Mouse (Mus musculus) midbrain, embryonic 12.5 days (tissue): ENCODE data around the gene Prss57. TPM values are rescaled to one million over a fixed set of nuclear protein-coding genes. Genes with fewer than 3 reads are reported as not detected.

Experiments used
- ATAC-seq: fragments of 200-750 bp; cut with Nextera tagmentation; 2 replicates; pipeline ENCODE4 v1.8.0; 2017; ENCODE audit warnings: low read depth, moderate TSS enrichment, moderate library complexity; ENCODE audit not compliant: low FRiP score
- H3K27ac ChIP-seq: fragments of 300-500 bp; sonication (generic); replicated peaks from 2 replicates; pipeline ENCODE4 v1.5.1; 2016; ENCODE audit warnings: mild to moderate bottlenecking
- H3K27me3 ChIP-seq: fragments of 300-500 bp; sonication (generic); 2 replicates; pipeline ENCODE4 v1.6.1; 2016; ENCODE audit warnings: mild to moderate bottlenecking
- H3K36me3 ChIP-seq: fragments of 300-500 bp; sonication (generic); 2 replicates; pipeline ENCODE4 v1.6.1; 2016
- H3K4me1 ChIP-seq: fragments of 300-500 bp; sonication (generic); 2 replicates; pipeline ENCODE4 v1.6.1; 2016
- H3K4me2 ChIP-seq: fragments of 300-500 bp; sonication (generic); replicated peaks from 2 replicates; pipeline ENCODE4 v1.6.1; 2016; ENCODE audit warnings: mild to moderate bottlenecking, moderate library complexity
- H3K4me3 ChIP-seq: fragments of 300-500 bp; sonication (generic); 2 replicates; pipeline ENCODE4 v1.5.1; 2016; ENCODE audit warnings: mild to moderate bottlenecking
- H3K9ac ChIP-seq: fragments of 300-500 bp; sonication (generic); replicated peaks from 2 replicates; pipeline ENCODE4 v1.6.1; 2016; ENCODE audit warnings: mild to moderate bottlenecking, moderate library complexity
- H3K9me3 ChIP-seq: fragments of 300-500 bp; sonication (generic); 2 replicates; pipeline ENCODE4 v1.6.1; 2016; ENCODE audit warnings: mild to moderate bottlenecking
- WGBS: fragments of 180-500 bp; shearing (Covaris S2); methylation state at CpG from one replicate; pipeline ENCODE4 v1.1.7; 2016; 5-methylcytosine and 5-hydroxymethylcytosine counted together
- polyA plus RNA-seq: library from polyadenylated mRNA; unstranded; fragments of >200 nt; fragmentation: Nextera tagmentation; extraction: Ambion mirVana; gene quantifications from 2 replicates; pipeline ENCODE4 v1.2.1, GENCODE M21; 2016

Gene Prss57
- polyA plus RNA-seq, 1 experiment from 2014 or later, result 0.27 TPM

DNA sequence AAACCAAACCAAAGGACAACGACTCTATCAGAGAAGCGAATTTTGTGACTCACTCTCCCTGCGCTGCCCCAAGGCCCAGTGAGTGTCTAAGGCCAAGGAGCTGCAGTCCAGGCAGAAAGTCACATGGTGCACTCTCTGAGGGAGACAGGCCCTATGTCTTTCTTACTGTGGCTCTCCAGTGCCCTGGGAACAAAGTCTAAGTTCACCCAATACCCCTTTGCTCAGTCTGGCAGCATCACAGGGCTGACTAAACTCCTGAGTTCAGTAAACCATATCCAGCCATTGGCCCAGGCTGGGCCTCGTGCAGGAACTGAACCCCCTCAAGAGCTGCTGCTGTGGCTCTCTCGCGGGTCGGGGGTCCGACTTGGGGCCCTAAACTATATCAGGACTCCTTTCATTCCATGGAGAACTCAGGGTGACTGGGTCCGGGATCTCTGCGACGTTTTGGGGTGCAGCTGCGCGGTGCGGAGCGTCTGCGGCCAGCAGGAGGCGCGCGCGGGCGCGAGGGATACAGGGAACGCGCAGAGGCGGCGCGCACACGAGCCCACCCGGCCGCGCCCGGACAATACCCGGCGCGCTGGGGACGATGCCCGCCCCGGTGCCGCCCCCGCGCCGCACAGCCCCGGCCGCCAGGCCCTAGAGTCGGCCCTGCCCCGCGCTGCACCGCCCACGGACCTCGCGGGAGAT lies 2.4 kb upstream of the Prss57 start, which contains the start of gene Palm:
TSS of gene Palm (plus strand) at position 522 of the 687 bp plus-strand sequence.
- Histone ChIP-seq H3K9me3 (no peaks in the 10 kb centered on the region), H3K27me3 (no peaks in the 10 kb centered on the region), H3K27ac (peak within 1 kb of the TSS; percentile 87), H3K9ac (peak within 1 kb of the TSS; percentile 94), H3K4me3 (peak within 1 kb of the TSS; percentile 82), H3K36me3 (no peaks in the 10 kb centered on the region; the same call in 1 of the 2 replicates), H3K4me2 (peak within 1 kb of the TSS; percentile 68), H3K4me1 (peaks cover 34% of the 10 kb centered on the region)
- peak; percentile 61 for ATAC-seq
- 5% methylated on average over 48 of the region's 51 CpGs for WGBS

GRCm38 (mm10) chr10:79792339-79793040 lies 1.7 kb upstream of the Prss57 start:
- Histone ChIP-seq H3K4me3 (no peak overlapping the region), H3K9ac (no peak overlapping the region), H3K4me2 (no peak overlapping the region)

GRCm38 (mm10) chr10:79789581-79789980 lies 1.2 kb downstream of the Prss57 start:
- H3K9ac ChIP-seq, result no peak overlapping the region
- ATAC-seq, result no peak
- H3K4me3 ChIP-seq, result no peak overlapping the region
- peaks cover 9% of the 10 kb centered on the region for H3K4me1 ChIP-seq
- H3K4me2 ChIP-seq, result no peak overlapping the region
- no peaks in the 10 kb centered on the region for H3K9me3 ChIP-seq
- no peak overlapping the region for H3K27ac ChIP-seq
- 63% methylated on average over 2 of the region's 2 CpGs for WGBS
- H3K27me3 ChIP-seq, result peaks cover 7% of the 10 kb centered on the region
- no peaks in the 10 kb centered on the region for H3K36me3 ChIP-seq

More at GRCm38 (mm10) chr10:79792339-79793040, 1.7 kb upstream of the Prss57 start:
- H3K4me1 ChIP-seq, result peaks cover 27% of the 10 kb centered on the region
- WGBS, result 83% methylated on average over 5 of the region's 5 CpGs
- H3K36me3 ChIP-seq, result no peaks in the 10 kb centered on the region; the same call in 1 of the 2 replicates
- no peaks in the 10 kb centered on the region for H3K27me3 ChIP-seq
- ATAC-seq, result no peak
- no peak overlapping the region for H3K27ac ChIP-seq
- no peaks in the 10 kb centered on the region for H3K9me3 ChIP-seq

- H3K4me1 ChIP-seq, result 0 out of 2 replicates have a peak, but pooled peaks cover 4% of the 10 kb centered on the region
- WGBS, result 35% methylated on average over 7 of the region's 7 CpGs
- H3K9me3 ChIP-seq, result no peaks in the 10 kb centered on the region
- H3K9ac ChIP-seq, result no peak overlapping the region
- no peak for ATAC-seq
- H3K36me3 ChIP-seq, result no peaks in the 10 kb centered on the region
- H3K27ac ChIP-seq, result no peak overlapping the region
- no peak overlapping the region for H3K4me3 ChIP-seq
- no peak overlapping the region for H3K4me2 ChIP-seq
- H3K27me3 ChIP-seq, result peaks cover 13% of the 10 kb centered on the region
Measured at GRCm38 (mm10) chr10:79788386-79789158, 2.2 kb downstream of the Prss57 start.

GRCm38 (mm10) chr10:79783920-79784800 lies 6.6 kb downstream of the Prss57 start:
- Histone ChIP-seq H3K4me2 (no peak overlapping the region), H3K9ac (no peak overlapping the region), H3K9me3 (no peaks in the 10 kb centered on the region), H3K4me3 (no peak overlapping the region), H3K27me3 (peaks cover 56% of the 10 kb centered on the region), H3K4me1 (peaks cover 17% of the 10 kb centered on the region), H3K36me3 (no peaks in the 10 kb centered on the region), H3K27ac (no peak overlapping the region)
- ATAC-seq, result no peak
- WGBS, result 38% methylated on average over 27 of the region's 27 CpGs

- Histone ChIP-seq H3K4me1 (peaks cover 24% of the 10 kb centered on the region), H3K36me3 (no peaks in the 10 kb centered on the region), H3K4me2 (no peak overlapping the region), H3K9me3 (no peaks in the 10 kb centered on the region), H3K9ac (no peak overlapping the region), H3K27ac (no peak overlapping the region), H3K4me3 (no peak overlapping the region), H3K27me3 (peaks cover 67% of the 10 kb centered on the region)
- no peak for ATAC-seq
- 65% methylated on average over 7 of the region's 7 CpGs for WGBS
Measured at GRCm38 (mm10) chr10:79783050-79783449, 7.7 kb downstream of the Prss57 start.

DNA sequence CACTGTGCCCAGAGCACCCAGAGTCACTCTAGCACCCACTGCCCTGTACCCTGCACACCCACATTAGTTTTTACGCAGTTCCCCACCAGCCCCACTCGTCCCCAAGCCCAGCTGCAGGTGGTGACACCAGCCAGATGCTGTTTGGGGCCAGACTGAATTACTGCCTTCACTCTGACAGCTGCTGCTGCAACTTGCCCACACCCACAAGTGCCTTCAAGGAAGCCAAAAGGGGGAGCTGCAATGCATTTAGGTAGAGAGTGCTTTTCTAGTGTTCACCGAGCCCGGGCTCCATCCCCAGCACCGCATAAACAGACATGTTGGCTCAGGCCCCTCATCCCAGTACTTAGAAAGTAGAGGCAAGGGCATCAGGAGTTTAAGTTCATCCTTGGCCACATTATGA lies 8.8 kb downstream of the Prss57 start:
- no peaks in the 10 kb centered on the region for H3K36me3 ChIP-seq
- no peaks in the 10 kb centered on the region for H3K9me3 ChIP-seq
- no peak overlapping the region for H3K4me3 ChIP-seq
- no peak overlapping the region for H3K4me2 ChIP-seq
- peaks cover 32% of the 10 kb centered on the region for H3K4me1 ChIP-seq
- peaks cover 78% of the 10 kb centered on the region for H3K27me3 ChIP-seq
- ATAC-seq, result no peak
- 61% methylated on average over 5 of the region's 5 CpGs for WGBS
- no peak overlapping the region for H3K9ac ChIP-seq
- H3K27ac ChIP-seq, result no peak overlapping the region

GRCm38 (mm10) chr10:79781139-79781538 lies 9.6 kb downstream of the Prss57 start:
- Histone ChIP-seq H3K9me3 (no peaks in the 10 kb centered on the region), H3K4me1 (peaks cover 33% of the 10 kb centered on the region), H3K9ac (no peak overlapping the region), H3K27ac (no peak overlapping the region), H3K27me3 (peaks cover 86% of the 10 kb centered on the region), H3K4me2 (peak overlapping the region; percentile 68), H3K4me3 (no peak overlapping the region), H3K36me3 (no peaks in the 10 kb centered on the region)
- 34% methylated on average over 21 of the region's 21 CpGs for WGBS
- ATAC-seq, result no peak

- ATAC-seq, result no peak
- Histone ChIP-seq H3K36me3 (no peaks in the 10 kb centered on the region), H3K27me3 (peaks cover 90% of the 10 kb centered on the region), H3K27ac (0 out of 2 replicates have a peak overlapping the region, but pooled peaks have one; percentile 30), H3K4me2 (peak overlapping the region; percentile 68), H3K9ac (no peak overlapping the region; the same call in 1 of the 2 replicates), H3K9me3 (no peaks in the 10 kb centered on the region), H3K4me3 (peak overlapping the region; percentile 43), H3K4me1 (peaks cover 33% of the 10 kb centered on the region)
- WGBS, result 1% methylated on average over 13 of the region's 13 CpGs
Measured at GRCm38 (mm10) chr10:79780664-79781015, 10.1 kb downstream of the Prss57 start.

- peak; percentile 90 for ATAC-seq
- H3K4me3 ChIP-seq, result peak overlapping the region; percentile 43
- H3K27me3 ChIP-seq, result peaks cover 87% of the 10 kb centered on the region
- peaks cover 33% of the 10 kb centered on the region for H3K4me1 ChIP-seq
- peaks cover 6% of the 10 kb centered on the region; the same call in 1 of the 2 replicates for H3K9me3 ChIP-seq
- H3K36me3 ChIP-seq, result no peaks in the 10 kb centered on the region
- H3K27ac ChIP-seq, result 0 out of 2 replicates have a peak overlapping the region, but pooled peaks have one; percentile 30
- H3K4me2 ChIP-seq, result peak overlapping the region; percentile 68
- 1% methylated on average over 52 of the region's 55 CpGs for WGBS
- no peak overlapping the region; the same call in 1 of the 2 replicates for H3K9ac ChIP-seq
Measured at GRCm38 (mm10) chr10:79779784-79780663, 10.7 kb downstream of the Prss57 start.
